Mouse (Mus musculus) 416B (cell line): ENCODE results near the gene Creb1.
"Not testable (repeated sequence)": the region's sequence is repeated elsewhere in the genome, so short reads cannot be mapped to it uniquely, and the experiment has no call there.

ENCODE experiments used
- DNase-seq: peaks from one replicate; pipeline ENCODE4 v3.0.0; 2011; ENCODE audit warnings: low read depth

Creb1 gene

DNA sequence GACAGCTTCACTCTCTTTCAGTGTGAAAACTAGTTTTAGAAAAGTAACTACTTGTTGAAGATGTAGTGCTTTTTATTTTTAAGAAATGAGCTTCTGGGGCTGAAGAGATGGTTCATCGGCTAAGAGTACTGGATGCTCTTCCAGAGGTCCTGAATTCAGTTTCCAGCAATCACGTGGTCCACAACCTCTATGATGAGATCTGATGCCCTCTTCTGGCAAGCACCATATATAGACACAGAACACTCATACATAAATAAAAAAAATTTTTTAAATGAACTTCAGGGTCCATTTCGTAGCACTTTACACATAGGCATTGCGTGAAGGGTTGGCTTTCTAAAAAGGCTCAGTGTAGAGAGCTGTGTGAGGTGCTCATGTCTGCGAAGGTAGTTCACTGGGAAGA lies 11.3 kb downstream of the Creb1 start:
- DNase-seq = peak; percentile 53

DNA sequence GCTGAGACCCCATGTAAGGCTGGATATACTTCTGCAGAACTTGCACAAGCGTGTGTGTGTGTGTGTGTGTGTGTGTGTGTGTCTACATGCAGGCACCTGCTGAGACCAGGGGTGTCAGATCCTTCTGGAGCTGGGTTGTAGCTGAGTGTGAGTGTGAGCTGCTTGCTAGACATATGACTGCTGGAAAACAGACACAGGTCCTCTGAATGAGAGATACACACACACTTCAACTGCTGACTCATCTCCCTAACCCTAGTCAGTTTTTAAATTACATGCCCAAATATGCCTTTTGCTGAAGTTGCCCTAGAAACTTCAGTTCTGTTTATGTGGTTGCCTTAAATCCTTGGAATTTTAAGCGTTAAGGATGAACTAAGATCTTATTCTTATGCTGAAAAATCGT lies 13.6 kb downstream of the Creb1 start:
- DNase-seq = peak; percentile 71

DNA sequence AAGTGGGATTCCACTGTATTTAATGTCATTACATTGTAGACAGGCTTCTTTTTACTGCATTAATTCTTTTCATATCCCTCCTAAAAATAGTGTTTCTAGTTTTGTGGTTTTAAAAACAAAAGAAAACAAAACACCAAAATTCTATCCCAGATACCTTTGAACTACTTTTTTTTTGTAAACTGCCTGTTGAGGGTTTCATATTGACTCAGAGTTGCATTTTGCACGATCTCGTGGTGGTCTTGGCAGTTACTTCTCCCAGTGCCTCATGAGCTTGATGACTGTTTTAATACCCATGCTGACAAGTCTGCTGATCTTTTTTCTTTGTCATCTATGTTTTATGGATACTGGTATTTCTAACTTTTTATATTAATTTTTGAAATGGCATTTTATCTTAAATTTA lies 16.9 kb downstream of the Creb1 start:
- DNase-seq = no peak

DNA sequence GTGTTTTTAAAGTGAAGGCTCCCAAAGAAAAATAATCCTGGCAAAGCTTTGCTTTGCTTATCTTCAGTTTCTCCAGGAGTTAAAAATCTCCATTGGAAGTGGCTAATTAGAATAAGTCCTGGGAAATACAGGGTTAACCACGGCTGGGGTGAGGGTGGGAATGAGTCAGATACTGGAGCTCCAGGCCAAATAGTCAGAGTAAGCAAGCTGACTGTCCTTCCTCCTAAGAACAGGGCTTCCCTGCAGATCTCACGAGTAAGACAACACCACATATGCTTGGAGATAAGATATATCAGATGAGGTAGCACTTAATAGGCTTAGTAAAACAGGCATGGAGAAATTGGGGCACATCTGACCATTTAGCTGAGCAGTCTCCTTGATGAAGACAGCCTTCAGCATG lies 19.5 kb downstream of the Creb1 start:
- DNase-seq = peak; percentile 74

DNA sequence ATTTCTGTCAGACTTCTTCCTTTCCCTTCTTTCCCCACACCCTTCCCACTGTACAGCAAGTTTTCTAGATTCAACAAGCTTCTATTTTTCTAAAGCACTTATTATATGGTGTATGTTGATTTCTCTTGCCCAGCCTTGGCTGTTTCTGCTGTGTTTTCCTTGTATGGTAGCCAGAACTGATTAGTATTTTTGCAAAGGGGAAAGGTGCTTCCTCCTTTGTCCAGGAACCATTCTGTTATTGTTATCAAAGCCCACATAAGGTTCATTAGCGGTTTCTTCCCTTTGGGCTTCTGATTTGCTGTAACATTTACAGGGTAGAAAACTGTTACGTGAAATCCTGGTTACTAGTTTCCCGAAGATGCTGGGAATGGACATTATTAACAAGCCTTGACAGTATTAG lies 27.7 kb downstream of the Creb1 start:
- no peak for DNase-seq

DNA sequence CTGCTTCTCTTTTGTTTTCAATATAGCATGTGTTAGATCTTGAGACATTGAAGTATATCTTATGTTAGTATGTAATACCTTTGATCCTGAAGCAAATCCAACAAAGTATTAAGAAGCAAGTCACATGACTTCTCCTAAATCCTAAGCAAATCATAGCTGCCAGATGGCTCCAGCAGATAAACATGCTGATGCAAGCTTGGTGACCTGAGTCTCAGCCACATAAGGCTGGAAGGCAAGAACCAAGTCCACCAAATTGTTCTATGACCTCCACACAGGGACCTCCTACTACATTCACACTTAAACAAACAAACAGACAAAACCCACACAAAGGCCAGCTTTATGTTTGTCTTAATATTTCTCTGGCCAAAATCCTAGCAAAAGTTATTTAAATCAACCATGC lies 35.8 kb downstream of the Creb1 start:
- DNase-seq = peak; percentile 17

DNA sequence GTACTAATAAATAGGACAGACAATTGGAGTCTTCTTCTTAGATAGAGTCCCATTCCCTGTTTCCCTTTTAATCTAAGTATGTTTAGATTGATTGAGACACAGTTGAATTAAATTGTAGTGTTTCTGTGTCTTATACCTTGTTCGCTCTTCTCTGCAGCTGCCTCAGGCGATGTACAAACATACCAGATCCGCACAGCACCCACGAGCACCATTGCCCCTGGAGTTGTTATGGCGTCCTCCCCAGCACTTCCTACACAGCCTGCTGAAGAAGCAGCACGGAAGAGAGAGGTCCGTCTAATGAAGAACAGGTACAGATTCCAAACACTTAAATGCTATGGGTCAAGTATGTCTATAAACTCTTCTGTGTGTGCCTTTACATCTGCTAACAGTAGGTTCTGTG lies 43.6 kb downstream of the Creb1 start:
- no peak for DNase-seq

DNA sequence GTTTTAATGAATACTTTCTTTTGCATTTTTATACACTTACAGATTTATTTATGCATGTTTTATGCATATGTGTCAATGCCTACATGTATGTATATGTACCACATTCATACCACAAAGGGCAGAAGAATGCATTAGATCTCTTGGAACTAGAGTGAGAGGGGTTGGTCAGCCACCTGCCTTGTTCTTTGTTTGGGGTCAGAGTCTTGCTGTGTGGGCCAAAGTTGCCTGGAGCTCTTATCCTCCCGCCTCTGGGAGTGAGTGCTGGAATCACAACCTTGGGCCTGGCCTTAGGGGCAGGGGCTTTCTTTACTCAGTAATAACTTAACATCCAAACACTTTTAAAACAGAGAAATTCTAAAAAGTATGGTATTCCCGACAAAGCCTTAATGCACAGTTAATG lies 44.3 kb downstream of the Creb1 start:
- DNase-seq = no peak

DNA sequence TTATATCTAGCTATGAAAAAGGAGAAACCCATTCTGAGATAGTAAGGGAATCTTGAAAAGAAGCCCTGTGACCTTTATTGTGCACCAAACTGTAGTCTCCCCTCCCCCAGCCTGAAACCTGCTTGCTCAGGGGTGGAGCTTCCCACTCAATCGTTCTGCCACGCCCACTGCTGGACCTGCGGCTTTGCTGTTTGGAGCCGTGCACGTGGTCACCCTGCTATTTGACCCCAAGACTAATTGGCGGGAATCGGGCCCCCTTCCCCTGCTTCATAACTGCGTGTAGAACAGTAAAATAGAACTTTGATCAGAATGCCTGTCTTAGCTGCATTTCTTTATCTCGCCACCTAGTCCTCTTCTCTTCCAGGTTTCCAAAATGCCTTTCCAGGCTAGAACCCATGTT lies 45.5 kb downstream of the Creb1 start:
- DNase-seq = not testable (repeated sequence)

DNA sequence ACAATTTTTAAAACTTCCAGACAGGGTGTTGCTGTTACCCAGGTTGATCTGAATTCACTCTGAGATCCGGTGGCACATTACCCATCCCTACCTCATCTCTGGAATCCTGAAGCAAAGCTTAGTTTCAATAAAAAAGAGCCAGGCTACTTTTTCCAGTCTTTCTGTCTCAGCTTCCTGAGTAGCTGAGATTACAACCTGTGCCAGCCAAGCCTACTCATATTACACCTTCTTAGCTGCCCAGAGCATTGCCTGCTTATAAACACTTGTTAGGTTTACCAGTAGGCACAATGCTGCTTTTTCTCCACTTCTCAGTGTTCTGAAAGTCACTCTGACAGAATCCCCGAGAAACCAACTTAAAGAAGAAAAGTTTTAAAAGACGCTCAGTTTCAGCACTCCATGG lies 46.4 kb downstream of the Creb1 start:
- peak; percentile 17 for DNase-seq

DNA sequence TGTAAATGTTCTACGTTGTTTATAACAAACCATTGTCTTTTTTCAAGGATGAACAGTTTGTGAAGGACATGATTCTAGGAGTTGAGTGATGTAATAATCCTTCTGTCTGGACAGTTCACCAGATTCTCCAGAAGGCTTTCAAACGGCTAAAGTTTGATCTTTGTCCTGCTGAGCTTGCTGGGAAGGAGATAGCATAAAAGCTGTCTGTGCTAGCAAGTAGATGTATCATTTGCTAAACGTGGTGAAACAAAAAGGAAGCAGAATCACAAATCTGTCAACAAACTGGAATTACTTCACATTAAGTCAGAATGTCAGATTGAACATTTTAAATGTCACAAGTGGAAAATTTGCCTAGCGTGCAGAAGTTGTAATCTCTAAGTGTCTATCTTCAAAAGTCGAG lies 66.5 kb downstream of the Creb1 start:
- no peak for DNase-seq

DNA sequence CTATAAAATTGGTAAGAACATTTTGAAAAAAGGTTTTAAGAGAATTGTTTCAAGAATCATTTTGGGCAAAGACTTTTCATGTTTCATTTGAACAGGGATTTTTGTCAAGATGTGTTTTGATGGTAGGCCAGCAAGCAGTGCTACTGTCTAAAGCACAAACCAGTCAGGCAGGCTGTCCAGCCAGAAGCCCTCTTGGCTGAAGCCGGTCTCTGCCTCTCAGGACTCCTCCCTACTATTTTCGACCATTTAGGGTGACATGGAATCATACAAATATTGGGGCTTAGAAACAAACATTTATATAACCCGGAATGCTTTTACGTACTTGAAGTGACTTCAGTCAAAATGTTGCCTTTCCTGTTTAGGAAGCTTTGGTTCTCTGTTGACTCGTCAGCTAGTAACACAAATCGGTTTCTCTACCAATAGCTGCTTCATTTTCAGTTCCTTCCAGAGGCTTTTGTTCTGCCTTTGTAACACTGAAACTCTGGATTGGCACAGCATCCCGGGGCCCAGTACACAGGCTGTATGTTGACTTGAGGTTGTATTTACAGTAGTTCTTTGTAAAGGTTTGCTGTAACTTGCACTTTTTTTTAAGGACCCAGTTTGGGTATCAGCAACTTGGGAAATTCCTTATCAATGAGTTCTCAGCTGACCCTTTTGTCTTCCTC lies 68.1 kb downstream of the Creb1 start:
- DNase-seq = no peak

DNA sequence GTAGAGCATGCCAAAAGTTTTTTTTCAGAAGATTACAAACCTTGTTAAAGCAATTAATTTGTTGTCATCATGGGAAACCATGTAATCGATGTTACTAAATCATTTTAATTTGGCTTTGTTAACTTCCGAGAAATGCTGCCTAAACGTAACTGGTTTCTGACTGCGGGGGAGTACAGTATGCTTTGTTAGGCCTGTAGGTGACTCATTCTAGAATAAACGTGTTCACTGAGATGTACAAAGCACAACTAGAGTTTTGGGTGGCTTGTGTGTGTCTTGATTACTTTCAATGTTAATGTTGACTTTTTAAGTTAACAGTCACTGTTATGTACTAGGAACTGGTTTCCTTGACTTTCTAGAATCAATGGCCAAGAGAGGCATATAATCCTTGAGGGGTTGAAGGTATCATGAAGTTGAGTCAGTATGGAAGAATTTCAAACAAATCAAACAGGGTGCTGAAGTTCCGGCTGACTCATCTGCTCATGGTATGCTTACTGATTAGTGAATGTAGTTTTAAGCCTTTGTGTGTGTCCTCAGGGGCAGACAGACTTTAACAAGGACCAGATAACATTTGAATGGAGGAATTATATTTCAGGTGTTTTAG lies 68.9 kb downstream of the Creb1 start:
- DNase-seq = no peak

DNA sequence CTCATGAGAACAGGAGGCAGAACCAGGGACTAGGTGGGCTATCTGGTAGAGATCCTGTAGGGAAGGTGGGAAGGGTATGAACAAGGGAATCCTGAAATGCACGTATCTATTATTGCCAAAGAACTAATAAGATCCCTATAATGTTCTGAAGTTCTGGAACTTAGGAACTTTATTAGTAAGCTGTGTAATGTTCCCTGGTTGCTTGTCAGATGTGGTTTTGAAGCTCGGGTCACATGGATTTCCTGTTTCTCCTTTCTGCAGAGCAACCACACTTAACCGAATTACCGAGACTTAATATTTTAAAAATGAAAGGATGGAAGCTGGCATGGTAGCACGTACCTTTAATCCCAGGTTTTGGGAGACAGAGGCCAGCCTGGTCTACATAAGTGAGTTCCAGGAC lies 70.9 kb downstream of the Creb1 start:
- peak; percentile 66 for DNase-seq

DNA sequence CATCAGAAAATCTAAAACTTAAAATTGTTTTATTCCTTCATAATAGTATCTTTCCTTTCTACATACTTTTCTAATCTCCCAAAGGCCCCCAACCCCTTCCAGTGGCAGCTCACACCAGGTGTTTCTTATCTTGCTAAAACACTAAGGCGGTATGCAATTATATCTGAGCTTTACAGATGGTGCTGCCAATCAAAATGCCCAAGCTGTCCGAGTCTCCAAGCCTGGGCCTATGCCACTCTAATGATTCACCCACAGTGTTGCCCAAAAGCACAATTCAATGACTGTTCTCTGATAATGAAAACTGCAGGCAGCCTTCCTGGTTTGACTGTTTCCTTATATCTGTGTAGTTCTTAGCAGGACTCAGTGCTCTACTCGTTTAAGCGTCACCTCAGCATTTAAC lies 76.7 kb downstream of the Creb1 start:
- peak; percentile 15 for DNase-seq

DNA sequence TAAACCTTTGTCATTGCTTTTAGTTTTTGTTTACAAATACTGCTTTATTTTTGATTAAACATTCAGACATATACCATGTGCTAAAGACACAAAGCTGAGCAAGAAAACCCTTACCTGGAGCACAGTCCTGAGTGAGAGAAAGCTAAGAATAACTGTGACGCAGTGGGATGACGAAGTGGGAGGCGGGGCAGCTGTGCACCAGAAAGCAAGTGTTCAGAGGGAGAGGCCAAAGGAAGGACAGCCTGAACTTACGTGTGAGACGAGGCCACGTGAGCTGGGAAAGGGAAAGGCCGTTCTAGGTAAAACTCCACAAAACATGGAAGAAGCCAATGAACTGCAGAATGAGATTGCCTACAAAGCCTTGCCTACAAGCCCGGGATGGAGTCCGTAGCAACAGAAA lies 77.5 kb downstream of the Creb1 start:
- no peak for DNase-seq

DNA sequence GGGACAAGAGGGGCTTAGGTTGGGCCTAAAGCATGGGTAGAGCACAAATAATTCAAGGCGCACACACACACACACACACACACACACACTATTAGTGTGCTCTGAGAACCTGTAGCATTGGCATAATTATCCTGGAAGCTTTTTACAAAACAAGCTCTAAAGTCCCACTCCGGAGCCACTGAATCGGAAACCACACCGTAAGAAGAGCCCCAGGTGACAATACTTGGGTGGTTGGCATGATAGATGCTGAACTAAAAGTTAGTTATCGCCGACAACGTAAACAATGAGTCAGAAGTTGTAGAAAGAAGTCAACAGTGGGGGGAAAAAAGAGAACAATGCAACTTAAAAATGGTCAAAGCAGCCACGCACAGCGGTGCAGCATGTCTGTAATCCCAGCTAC lies 81.9 kb downstream of the Creb1 start:
- DNase-seq = no peak

DNA sequence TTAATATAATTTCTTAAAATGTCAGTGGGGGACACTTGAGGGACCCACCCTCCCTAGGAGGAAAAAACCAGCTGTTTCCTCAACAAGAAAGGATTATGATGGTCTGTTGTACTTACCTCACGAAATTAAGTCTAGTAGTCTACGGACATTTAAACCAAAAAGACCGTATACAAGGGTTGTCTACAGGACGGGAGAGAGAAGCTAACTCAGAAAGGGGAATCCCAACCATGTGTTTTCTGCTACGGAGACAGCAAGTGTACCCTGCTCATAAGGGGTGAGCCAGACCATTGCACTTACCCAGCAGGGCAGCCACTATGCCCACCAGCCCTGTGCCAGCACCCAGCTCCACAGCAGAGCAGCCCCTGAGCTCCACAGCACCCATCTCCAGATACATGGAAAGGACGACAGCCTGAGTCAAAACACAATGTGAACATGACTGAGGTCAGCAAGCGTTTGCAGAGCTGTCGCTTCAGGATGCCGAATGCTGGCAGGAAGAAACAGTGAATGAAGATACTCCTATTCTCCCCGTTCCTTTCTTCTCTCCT lies 82.4 kb downstream of the Creb1 start:
- no peak for DNase-seq

DNA sequence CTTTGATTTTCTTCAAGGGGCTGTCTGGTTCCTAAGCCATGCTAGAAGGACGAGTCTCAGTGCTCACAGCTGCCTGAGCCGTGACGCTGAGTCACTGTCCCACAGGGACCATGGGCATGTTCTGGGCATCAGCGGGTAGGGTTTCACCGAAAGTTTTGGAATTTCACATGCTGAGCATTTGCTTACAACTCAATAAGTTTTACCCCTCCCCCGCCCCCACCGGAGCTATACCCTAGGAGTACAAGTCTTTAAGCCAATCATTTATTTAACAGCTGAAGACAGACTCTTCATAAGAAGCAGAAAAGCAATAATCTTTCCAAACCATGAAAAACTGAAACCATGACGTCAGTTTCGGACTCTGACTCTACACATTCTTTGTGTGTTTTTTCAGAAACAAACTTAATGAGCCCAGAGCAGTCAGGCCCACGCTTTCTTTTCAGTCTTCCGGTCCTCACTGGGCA lies 83.1 kb downstream of the Creb1 start:
- peak; percentile 26 for DNase-seq

DNA sequence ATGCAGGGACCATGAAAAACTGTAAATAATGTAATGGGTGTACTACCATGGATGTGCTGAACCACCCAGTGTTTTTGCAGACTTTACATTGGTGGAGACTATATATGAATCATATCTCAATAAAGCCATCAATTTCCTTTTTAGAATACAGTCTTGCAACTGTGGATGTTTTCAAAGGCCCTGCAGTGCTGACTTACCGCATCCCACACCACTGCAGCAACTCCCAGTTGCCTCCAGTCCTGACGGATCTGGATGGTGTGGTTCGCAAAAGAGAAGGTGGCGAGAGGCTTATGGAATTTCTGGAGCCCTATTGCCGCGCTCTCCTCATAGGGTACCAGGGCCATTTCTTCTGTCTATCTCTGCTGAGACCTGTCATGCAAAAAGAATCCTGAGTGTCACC lies 83.6 kb downstream of the Creb1 start:
- DNase-seq = peak; percentile 41

DNA sequence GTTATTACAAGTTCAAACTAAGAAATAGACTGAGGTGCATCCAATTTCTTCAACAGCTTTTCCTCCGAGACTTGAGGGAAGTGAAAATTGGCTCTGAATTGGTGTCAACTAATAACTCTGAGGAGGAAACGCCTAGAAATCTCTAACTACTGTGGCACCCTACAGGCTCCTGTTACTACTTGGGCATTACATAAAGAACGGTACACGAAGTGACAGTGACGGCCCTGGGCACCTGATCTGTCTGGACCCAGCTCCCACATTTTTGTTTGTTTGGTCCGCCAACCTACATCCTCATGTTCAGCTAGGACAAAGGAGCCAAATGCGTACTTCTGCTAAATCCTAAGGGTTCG lies 84.1 kb downstream of the Creb1 start:
- DNase-seq = no peak

DNA sequence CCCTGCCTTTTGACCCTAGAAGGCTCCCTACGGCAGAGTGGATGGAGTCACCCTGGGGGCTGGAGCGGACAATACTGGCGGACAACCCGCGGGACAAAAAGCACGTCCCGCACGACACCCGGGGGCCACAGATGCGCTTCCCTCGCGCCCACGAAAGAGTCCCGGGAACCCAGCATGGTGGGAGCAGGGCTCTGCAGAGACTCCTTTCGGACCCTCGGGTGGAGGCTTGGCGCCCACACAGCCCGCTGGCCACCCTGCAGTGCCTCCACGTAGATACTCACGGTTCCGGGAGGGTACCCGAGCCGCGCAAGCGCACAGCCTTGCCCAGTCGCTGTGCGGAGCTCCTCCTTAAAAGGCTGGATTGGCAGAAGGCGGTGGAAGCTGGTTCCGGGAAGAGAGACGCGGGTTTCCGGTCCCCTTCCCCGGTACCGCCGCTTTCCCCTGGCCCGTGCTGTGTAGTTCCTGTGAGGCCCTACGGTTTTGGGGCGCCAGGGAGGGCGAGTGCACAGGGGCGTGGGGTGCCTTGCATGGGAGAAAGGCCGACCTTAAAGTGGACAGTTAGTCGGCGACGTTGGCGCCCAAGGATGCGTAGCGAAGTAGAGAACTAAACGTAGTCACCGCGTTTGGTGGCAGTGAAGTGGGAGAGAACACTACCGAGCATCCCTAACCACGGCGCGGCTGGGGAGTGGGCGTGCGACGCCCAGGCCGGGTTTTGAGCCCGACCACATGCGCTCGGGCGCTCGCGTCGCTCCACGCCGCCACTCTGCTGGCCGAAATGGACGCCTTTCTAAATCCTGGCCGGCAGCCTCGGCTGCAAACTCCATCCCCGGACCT lies 84.7 kb downstream of the Creb1 start, which contains the start of gene Mettl21a:
Gene Mettl21a (minus strand): TSS at position 362 of the 834 bp plus-strand sequence.
- peak; percentile 92 for DNase-seq

DNA sequence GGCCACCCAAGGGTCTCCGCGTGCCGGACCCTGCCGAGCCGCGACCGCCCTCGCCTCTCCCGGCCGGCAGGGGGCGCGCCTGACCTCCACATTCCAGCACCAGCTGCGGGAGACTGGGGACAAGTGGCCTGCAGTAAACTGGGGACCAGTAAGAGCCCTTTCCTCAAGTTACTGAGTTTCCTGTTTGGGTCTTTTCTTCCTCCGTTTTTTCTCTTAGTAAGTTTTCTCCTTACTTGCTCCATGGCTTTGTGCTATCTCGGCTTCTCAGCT lies 85.2 kb downstream of the Creb1 start:
- DNase-seq = peak; percentile 89
